Comparison of ENCODE assay signal across 9 mouse cellular contexts in genomic region chr17:29874082-29874679, GRCm38 (mm10).
DNase-seq lines count a peak whose midpoint lies in the region; ATAC-seq and TF ChIP-seq lines count a peak whose summit lies in the region.
"Had no signal": no experiment of that assay in that cellular context is flagged by ENCODE, and none has a peak within 500 bp of the region (broad histone marks: within the 10 kb centered on the region; RNA-seq: fewer than 3 reads in every experiment).

No protein-coding gene starts in this region.

- H3K4me1 ChIP-seq in heart, embryonic 15.5 days (replicated peaks), result peaks cover 14% of the 10 kb centered on the region
- H3K4me1 ChIP-seq in forebrain, embryonic 10.5 days, result peaks cover 34% of the 10 kb centered on the region
- peaks cover 13% of the 10 kb centered on the region for H3K4me1 ChIP-seq in limb, embryonic 12.5 days (replicated peaks)

- H3K27me3 ChIP-seq in heart, embryonic 15.5 days, result 0 out of 2 replicates have a peak, but pooled peaks cover 4% of the 10 kb centered on the region
- H3K27me3 ChIP-seq in forebrain, embryonic 10.5 days (ENCODE audit: poor library complexity, severe bottlenecking), result peaks cover 19% of the 10 kb centered on the region
- H3K27me3 ChIP-seq in limb, embryonic 12.5 days, result peaks cover 4% of the 10 kb centered on the region; the same call in 1 of the 2 replicates
- H3K27me3 ChIP-seq in myocyte (ENCODE audit: control insufficient read depth, insufficient read depth, insufficient read length), result peaks cover 7% of the 10 kb centered on the region

- peak overlapping the region; percentile 15; the same call in 1 of the 2 replicates for H3K4me2 ChIP-seq in heart, embryonic 15.5 days
- H3K4me2 ChIP-seq in limb, embryonic 12.5 days, result peak overlapping the region; percentile 33
- H3K4me2 ChIP-seq in myocyte (ENCODE audit: low read depth), result peak overlapping the region; percentile 6

- H3ac ChIP-seq in myocyte (ENCODE audit: control insufficient read depth, insufficient read length), result no peak overlapping the region

- no peak for TF ChIP-seq POLR2A in myocyte (IDR thresholded peaks at IDR 0.05; ENCODE audit: insufficient read length, low read depth)

- DNase-seq in heart, adult 8-10 months (ENCODE audit: low spot score), result no peak
- DNase-seq in forebrain, embryonic 10.5 days (ENCODE audit: extremely low spot score, low spot score), result no peak
- DNase-seq in layer of hippocampus, adult 9-11 months, result no peak
- DNase-seq in layer of hippocampus, postnatal 14 days (ENCODE audit: low spot score in 2 of 2), result no peak
- DNase-seq: thymus, adult 2 months had no signal

- H3K79me2 ChIP-seq in myocyte (ENCODE audit: control insufficient read depth, insufficient read depth), result no peaks in the 10 kb centered on the region

- no peak overlapping the region for H3K9ac ChIP-seq in heart, embryonic 15.5 days
- no peak overlapping the region for H3K9ac ChIP-seq in limb, embryonic 12.5 days (replicated peaks)

- no peak overlapping the region for H3K4me3 ChIP-seq in heart, embryonic 15.5 days
- H3K4me3 ChIP-seq in forebrain, embryonic 10.5 days, result no peak overlapping the region
- no peak overlapping the region for H3K4me3 ChIP-seq in limb, embryonic 12.5 days (replicated peaks)
- no peak overlapping the region for H3K4me3 ChIP-seq in myocyte

- H3K36me3 ChIP-seq in heart, embryonic 15.5 days, result no peaks in the 10 kb centered on the region
- peaks cover 12% of the 10 kb centered on the region for H3K36me3 ChIP-seq in forebrain, embryonic 10.5 days (replicated peaks)
- H3K36me3 ChIP-seq in limb, embryonic 12.5 days, result no peaks in the 10 kb centered on the region
- no peaks in the 10 kb centered on the region for H3K36me3 ChIP-seq in myocyte (ENCODE audit: control insufficient read depth, insufficient read depth)

- no peaks in the 10 kb centered on the region for H3K9me3 ChIP-seq in heart, embryonic 15.5 days (replicated peaks)
- H3K9me3 ChIP-seq in forebrain, embryonic 10.5 days, result peaks cover 16% of the 10 kb centered on the region; the same call in 1 of the 2 replicates
- H3K9me3 ChIP-seq in limb, embryonic 12.5 days, result no peaks in the 10 kb centered on the region

- no peak; the same call in 1 of the 2 replicates for ATAC-seq in heart, embryonic 15.5 days (replicated peaks; ENCODE audit: insufficient number of reproducible peaks, insufficient read depth, low FRiP score, low read depth)
- ATAC-seq in limb, embryonic 12.5 days (ENCODE audit: insufficient number of reproducible peaks, insufficient read depth, low FRiP score, low TSS enrichment, low read depth), result no peak
- no peak for ATAC-seq in CD4-positive, CD25-positive, alpha-beta regulatory T cell, adult 4 months

- WGBS in heart, embryonic 15.5 days, result 16% methylated on average over 27 of the region's 27 CpGs
- 18% methylated on average over 27 of the region's 27 CpGs for WGBS in forebrain, embryonic 10.5 days
- WGBS in limb, embryonic 12.5 days, result 18% methylated on average over 17 of the region's 27 CpGs

- H3K27ac ChIP-seq in heart, embryonic 15.5 days, result no peak overlapping the region
- H3K27ac ChIP-seq in forebrain, embryonic 10.5 days, result peak overlapping the region; percentile 54
- no peak overlapping the region for H3K27ac ChIP-seq in limb, embryonic 12.5 days

TF ChIP-seq in myocyte, 11 proteins besides CTCF, POLR2A, EP300 and RAD21:
- TF ChIP-seq USF1 (IDR thresholded peaks at IDR 0.05; ENCODE audit: low read depth), result no peak
- TF ChIP-seq MYOD1 (IDR thresholded peaks at IDR 0.05; ENCODE audit: control insufficient read depth in 1 of 3, insufficient read length in 2 of 3, low read depth in 2 of 3), result no peak
- TF ChIP-seq POLR2AphosphoS2 (IDR thresholded peaks at IDR 0.05; ENCODE audit: insufficient read length, low read depth), result no peak
- TF ChIP-seq REST (IDR thresholded peaks at IDR 0.05; ENCODE audit: insufficient read depth, insufficient read length), result no peak
- no peak for TF ChIP-seq TCF3 (IDR thresholded peaks at IDR 0.05; ENCODE audit: insufficient read length, low read depth)
- no peak for TF ChIP-seq E2F4 (IDR thresholded peaks at IDR 0.05; ENCODE audit: insufficient read depth)
- no peak for TF ChIP-seq MAX (IDR thresholded peaks at IDR 0.05; ENCODE audit: low read depth)
- TF ChIP-seq SRF (IDR thresholded peaks at IDR 0.05; ENCODE audit: control insufficient read depth, insufficient read length, low read depth), result no peak
- TF ChIP-seq MYOG (IDR thresholded peaks at IDR 0.05; ENCODE audit: control insufficient read depth in 1 of 3, insufficient read depth in 1 of 3, insufficient read length in 2 of 3, low read depth in 2 of 3), result no peak
- no peak for TF ChIP-seq CEBPB (IDR thresholded peaks at IDR 0.05; ENCODE audit: insufficient read depth, poor library complexity, severe bottlenecking)
- TF ChIP-seq TCF12 (IDR thresholded peaks at IDR 0.05; ENCODE audit: insufficient read depth, poor library complexity, severe bottlenecking), result no peak
